Mouse (Mus musculus) CD4-positive, CD25-positive, alpha-beta regulatory T cell, adult 4 months (primary cell): ENCODE measurements around the gene Ptprm. TPM values are rescaled to one million over a fixed set of nuclear protein-coding genes. Genes with fewer than 3 reads are reported as not detected.
"Not testable (repeated sequence)": the region's sequence is repeated elsewhere in the genome, so short reads cannot be mapped to it uniquely, and the experiment has no call there.

Source experiments
- ATAC-seq: one replicate; pipeline ENCODE4 v1.8.0; 2017
- polyA plus RNA-seq, 2 experiments: library from polyadenylated mRNA; unstranded; fragments of 100-300 nt; shearing (Covaris generic); gene quantifications; one replicate each; pipeline ENCODE4 v1.2.1; 2017

Ptprm gene
- polyA plus RNA-seq, 2 experiments from 2014 or later = not detected

GRCm38 (mm10) chr17:66858757-66859156 lies 495.5 kb downstream of the Ptprm start:
- no peak for ATAC-seq

GRCm38 (mm10) chr17:66852496-66852895 lies 501.8 kb downstream of the Ptprm start:
- ATAC-seq = no peak

- not testable (repeated sequence) for ATAC-seq
These were observed 507.2 kb downstream of the Ptprm start for GRCm38 (mm10) chr17:66847011-66847410.

GRCm38 (mm10) chr17:66822347-66822746 lies 531.9 kb downstream of the Ptprm start:
- ATAC-seq = no peak

GRCm38 (mm10) chr17:66817380-66817779 lies 536.9 kb downstream of the Ptprm start:
- ATAC-seq = no peak

GRCm38 (mm10) chr17:66815921-66816320 lies 538.3 kb downstream of the Ptprm start:
- ATAC-seq = no peak

- ATAC-seq = no peak
These were observed 540.5 kb downstream of the Ptprm start for GRCm38 (mm10) chr17:66813786-66814185.

GRCm38 (mm10) chr17:66813346-66813745 lies 540.9 kb downstream of the Ptprm start:
- ATAC-seq = no peak

- no peak for ATAC-seq
These were observed 544.5 kb downstream of the Ptprm start for GRCm38 (mm10) chr17:66809786-66810185.

- ATAC-seq = no peak
These were observed 546.1 kb downstream of the Ptprm start for GRCm38 (mm10) chr17:66808186-66808585.

- ATAC-seq = no peak
These were observed 552.2 kb downstream of the Ptprm start for GRCm38 (mm10) chr17:66801831-66802687.

GRCm38 (mm10) chr17:66800231-66800630 lies 554.0 kb downstream of the Ptprm start:
- no peak for ATAC-seq

- no peak for ATAC-seq
These were observed 568.1 kb downstream of the Ptprm start for GRCm38 (mm10) chr17:66786166-66786565.

- ATAC-seq = no peak
These were observed 568.7 kb downstream of the Ptprm start for GRCm38 (mm10) chr17:66785586-66785985.

GRCm38 (mm10) chr17:66783601-66784000 lies 570.7 kb downstream of the Ptprm start:
- ATAC-seq = no peak

GRCm38 (mm10) chr17:66783075-66783492 lies 571.2 kb downstream of the Ptprm start:
- no peak for ATAC-seq

- no peak for ATAC-seq
These were observed 572.3 kb downstream of the Ptprm start for GRCm38 (mm10) chr17:66781910-66782309.

- no peak for ATAC-seq
These were observed 575.2 kb downstream of the Ptprm start for GRCm38 (mm10) chr17:66779026-66779425.

- no peak for ATAC-seq
These were observed 584.6 kb downstream of the Ptprm start for GRCm38 (mm10) chr17:66769365-66770363.

GRCm38 (mm10) chr17:66768689-66769275 lies 585.5 kb downstream of the Ptprm start:
- no peak for ATAC-seq

- ATAC-seq = no peak
These were observed 588.1 kb downstream of the Ptprm start for GRCm38 (mm10) chr17:66766166-66766565.

- ATAC-seq = no peak
These were observed 589.8 kb downstream of the Ptprm start for GRCm38 (mm10) chr17:66764435-66764834.

GRCm38 (mm10) chr17:66762716-66763115 lies 591.5 kb downstream of the Ptprm start:
- no peak for ATAC-seq
